Mouse (Mus musculus): Measurements from ENCODE around the gene Tcaf2. TPM values are rescaled to one million over a fixed set of nuclear protein-coding genes. Genes with fewer than 3 reads are reported as not detected.
A peak's percentile ranks its signal among the peaks of the same experiment; 100 is the strongest.

The Tcaf2 gene
- polyA plus RNA-seq, 1 experiment from 2014 or later = 5.6 TPM

DNA sequence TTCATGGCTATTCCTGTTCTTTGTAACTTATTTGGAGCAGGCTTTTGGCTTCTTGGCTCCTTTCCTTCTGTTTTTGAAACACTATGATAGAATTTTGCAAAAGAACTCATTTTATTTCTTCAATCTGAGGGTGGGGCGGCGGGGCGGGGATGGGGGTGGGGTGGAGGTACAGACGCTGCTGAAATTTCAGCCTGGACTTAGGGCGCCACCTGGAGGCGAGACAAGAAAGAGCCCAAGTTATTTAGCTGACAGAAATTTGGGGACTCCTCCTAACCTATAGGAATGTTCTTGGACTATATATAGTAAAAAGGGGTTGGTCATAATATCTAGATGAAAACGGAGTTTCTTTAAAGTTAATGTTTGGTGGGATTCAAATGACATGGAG, 61.6 kb downstream of the Tcaf2 start:
- ATAC-seq = 0 out of 2 replicates have a peak, but pooled peaks have one; percentile 21
- WGBS = 2% methylated on average over 7 of the region's 7 CpGs
- Histone ChIP-seq H3K36me3 (ENCODE audit: control insufficient read depth, insufficient read depth, low read length) (no peaks in the 10 kb centered on the region), H3K4me1 (ENCODE audit: control insufficient read depth, insufficient read depth, low read length) (no peaks in the 10 kb centered on the region), H3K27ac (ENCODE audit: low read length) (no peak overlapping the region), H3K4me3 (ENCODE audit: low read length) (no peak overlapping the region), H3K27me3 (replicated peaks; ENCODE audit: control insufficient read depth, insufficient read depth, low read length) (no peaks in the 10 kb centered on the region), H3K9ac (ENCODE audit: low read depth, low read length) (no peak overlapping the region), H3K9me3 (ENCODE audit: control insufficient read depth, low read length) (no peaks in the 10 kb centered on the region), H3K4me2 (ENCODE audit: low read depth, low read length) (0 out of 2 replicates have a peak overlapping the region, but pooled peaks have one; percentile 26)

DNA sequence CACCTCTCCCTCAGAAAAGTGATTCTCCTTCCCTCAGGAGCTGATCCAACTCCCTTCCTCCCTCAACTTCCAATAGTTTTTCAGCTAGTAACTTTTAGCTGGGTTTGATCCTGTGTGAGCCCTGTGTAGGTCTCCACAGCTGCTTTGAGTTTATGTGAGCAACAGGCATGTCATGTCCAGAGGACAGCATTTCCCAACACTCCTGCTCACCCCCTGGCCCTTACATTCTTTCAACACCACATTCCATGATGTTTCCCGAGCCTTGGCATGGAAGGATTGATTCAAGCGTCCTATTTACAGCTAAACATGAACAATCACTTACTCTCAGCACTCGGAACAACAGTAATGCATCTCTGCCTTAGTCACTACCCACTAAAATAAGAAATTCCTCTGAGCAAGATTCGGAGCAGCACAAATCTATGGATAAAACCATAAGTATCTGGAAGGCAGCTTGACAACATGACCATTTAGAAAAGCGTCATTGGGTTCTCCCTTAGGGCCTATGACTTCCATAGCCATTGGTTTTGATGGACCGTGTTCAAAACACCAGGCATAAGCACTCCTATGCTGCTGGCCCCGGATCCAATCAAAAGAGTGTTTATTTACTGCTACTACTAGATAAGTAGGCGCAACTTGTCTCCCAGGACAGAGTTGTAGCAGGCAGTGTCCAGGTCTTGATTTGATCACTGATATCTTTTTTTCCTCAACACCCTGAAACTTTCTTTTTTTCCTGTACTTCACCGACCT, 62.1 kb downstream of the Tcaf2 start:
- 53% methylated on average over 9 of the region's 9 CpGs for WGBS
- H3K4me2 ChIP-seq (ENCODE audit: low read depth, low read length) = 0 out of 2 replicates have a peak overlapping the region, but pooled peaks have one; percentile 26
- ATAC-seq = no peak
- no peaks in the 10 kb centered on the region for H3K9me3 ChIP-seq (ENCODE audit: control insufficient read depth, low read length)
- no peaks in the 10 kb centered on the region for H3K36me3 ChIP-seq (ENCODE audit: control insufficient read depth, insufficient read depth, low read length)
- no peaks in the 10 kb centered on the region for H3K4me1 ChIP-seq (ENCODE audit: control insufficient read depth, insufficient read depth, low read length)
- H3K4me3 ChIP-seq (ENCODE audit: low read length) = no peak overlapping the region
- no peak overlapping the region for H3K27ac ChIP-seq (ENCODE audit: low read length)
- H3K9ac ChIP-seq (ENCODE audit: low read depth, low read length) = no peak overlapping the region
- no peaks in the 10 kb centered on the region for H3K27me3 ChIP-seq (replicated peaks; ENCODE audit: control insufficient read depth, insufficient read depth, low read length)

DNA sequence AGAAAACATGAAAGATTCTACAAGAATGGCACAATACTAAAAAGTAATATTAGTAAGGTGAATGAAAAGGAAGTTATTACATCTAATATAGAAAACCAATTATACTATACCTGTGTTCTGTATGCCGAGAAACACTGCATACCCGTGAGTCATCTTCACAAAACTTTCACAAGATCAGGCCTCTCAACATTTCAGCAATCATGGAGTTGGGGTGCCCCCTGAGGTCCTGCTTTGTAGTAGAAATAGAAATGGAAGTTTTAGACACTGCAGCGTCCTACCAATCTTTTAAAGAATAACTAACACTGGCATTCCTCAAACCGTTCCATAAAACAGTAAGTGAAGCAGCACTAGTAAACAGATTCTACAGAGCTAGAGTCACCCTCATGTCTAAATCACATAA, 66.4 kb downstream of the Tcaf2 start:
- Histone ChIP-seq H3K4me3 (ENCODE audit: low read length) (no peak overlapping the region), H3K9me3 (ENCODE audit: control insufficient read depth, low read length) (no peaks in the 10 kb centered on the region), H3K36me3 (ENCODE audit: control insufficient read depth, insufficient read depth, low read length) (no peaks in the 10 kb centered on the region), H3K27ac (ENCODE audit: low read length) (no peak overlapping the region), H3K4me2 (ENCODE audit: low read depth, low read length) (no peak overlapping the region), H3K4me1 (ENCODE audit: control insufficient read depth, insufficient read depth, low read length) (no peaks in the 10 kb centered on the region), H3K9ac (ENCODE audit: low read depth, low read length) (no peak overlapping the region), H3K27me3 (replicated peaks; ENCODE audit: control insufficient read depth, insufficient read depth, low read length) (no peaks in the 10 kb centered on the region)
- no peak for ATAC-seq
- WGBS = 64% methylated on average over 4 of the region's 4 CpGs

DNA sequence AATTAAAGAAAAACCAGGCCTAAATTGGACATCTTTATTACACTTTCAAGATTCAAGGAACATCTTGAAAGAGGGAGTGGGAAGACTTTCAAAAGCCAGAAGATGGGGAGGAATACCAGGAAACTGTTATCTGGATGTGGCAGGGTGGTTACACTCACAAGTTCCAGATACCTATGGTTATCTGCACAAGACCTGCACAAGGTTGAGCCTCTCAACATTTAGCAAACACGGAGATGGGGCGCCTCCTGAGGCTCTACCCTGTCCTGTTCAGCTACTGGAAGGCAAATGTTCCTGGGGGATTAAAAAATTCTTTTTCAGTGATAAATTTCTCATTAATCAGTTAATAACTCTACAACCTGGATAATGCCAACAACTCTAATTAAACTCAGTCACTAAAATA, 67.6 kb downstream of the Tcaf2 start:
- Histone ChIP-seq H3K27me3 (replicated peaks; ENCODE audit: control insufficient read depth, insufficient read depth, low read length) (no peaks in the 10 kb centered on the region), H3K9me3 (ENCODE audit: control insufficient read depth, low read length) (no peaks in the 10 kb centered on the region), H3K36me3 (ENCODE audit: control insufficient read depth, insufficient read depth, low read length) (no peaks in the 10 kb centered on the region), H3K4me1 (ENCODE audit: control insufficient read depth, insufficient read depth, low read length) (no peaks in the 10 kb centered on the region), H3K4me3 (ENCODE audit: low read length) (no peak overlapping the region), H3K4me2 (ENCODE audit: low read depth, low read length) (no peak overlapping the region), H3K9ac (ENCODE audit: low read depth, low read length) (no peak overlapping the region), H3K27ac (ENCODE audit: low read length) (no peak overlapping the region)
- ATAC-seq = no peak
- WGBS = 93% methylated on average over 2 of the region's 2 CpGs

Other genes starting within 250 kb of the Tcaf2 start
- not detected in 2 replicates for gene Tas2r143, start 245.0 kb downstream of the Tcaf2 start, polyA plus RNA-seq (2015; fragmentation: Nextera tagmentation; extraction: Ambion mirVana)
- gene Tas2r135, start 239.8 kb downstream of the Tcaf2 start, polyA plus RNA-seq (2015; fragmentation: Nextera tagmentation; extraction: Ambion mirVana) = not detected in 2 replicates
- not detected in 2 replicates for gene Tas2r126, start 210.7 kb downstream of the Tcaf2 start, polyA plus RNA-seq (2015; fragmentation: Nextera tagmentation; extraction: Ambion mirVana)
- gene Olfr458, start 180.1 kb downstream of the Tcaf2 start, polyA plus RNA-seq (2015; fragmentation: Nextera tagmentation; extraction: Ambion mirVana) = not detected in 2 replicates
- gene Olfr457, start 168.9 kb downstream of the Tcaf2 start, polyA plus RNA-seq (2015; fragmentation: Nextera tagmentation; extraction: Ambion mirVana) = 0.04 TPM in 1 of 2 replicates, not detected in the other
- gene Olfr456, start 158.0 kb downstream of the Tcaf2 start, polyA plus RNA-seq (2015; fragmentation: Nextera tagmentation; extraction: Ambion mirVana) = not detected in 2 replicates
- gene Olfr455, start 97.7 kb downstream of the Tcaf2 start, polyA plus RNA-seq (2015; fragmentation: Nextera tagmentation; extraction: Ambion mirVana) = not detected in 2 replicates
- not detected in 2 replicates for gene Tcaf3, start 47.6 kb downstream of the Tcaf2 start, polyA plus RNA-seq (2015; fragmentation: Nextera tagmentation; extraction: Ambion mirVana)
- gene Tcaf1, start 64.8 kb upstream of the Tcaf2 start, polyA plus RNA-seq (2015; fragmentation: Nextera tagmentation; extraction: Ambion mirVana) = 40.8 and 44.6 TPM in 2 replicates
- gene Olfr453, start 94.1 kb upstream of the Tcaf2 start, polyA plus RNA-seq (2015; fragmentation: Nextera tagmentation; extraction: Ambion mirVana) = not detected in 2 replicates
- gene Olfr38, start 111.2 kb upstream of the Tcaf2 start, polyA plus RNA-seq (2015; fragmentation: Nextera tagmentation; extraction: Ambion mirVana) = not detected in 2 replicates
- not detected in 2 replicates for gene Olfr452, start 139.8 kb upstream of the Tcaf2 start, polyA plus RNA-seq (2015; fragmentation: Nextera tagmentation; extraction: Ambion mirVana)
- not detected in 2 replicates for gene Olfr450, start 166.7 kb upstream of the Tcaf2 start, polyA plus RNA-seq (2015; fragmentation: Nextera tagmentation; extraction: Ambion mirVana)
- not detected in 2 replicates for gene Olfr449, start 189.1 kb upstream of the Tcaf2 start, polyA plus RNA-seq (2015; fragmentation: Nextera tagmentation; extraction: Ambion mirVana)
- gene Olfr448, start 245.2 kb upstream of the Tcaf2 start, polyA plus RNA-seq (2015; fragmentation: Nextera tagmentation; extraction: Ambion mirVana) = not detected in 2 replicates

All from intestine, embryonic 16.5 days (tissue).